Mouse (Mus musculus) kidney, postnatal 4 days (tissue): ENCODE data around the gene Ptprn2.

ENCODE experiments used
- DNase-seq, 2 experiments: peaks; one replicate each; pipeline ENCODE4 v3.0.0; 2021; ENCODE audit warnings: mixed read lengths in 2 of 2

Gene Ptprn2

DNA sequence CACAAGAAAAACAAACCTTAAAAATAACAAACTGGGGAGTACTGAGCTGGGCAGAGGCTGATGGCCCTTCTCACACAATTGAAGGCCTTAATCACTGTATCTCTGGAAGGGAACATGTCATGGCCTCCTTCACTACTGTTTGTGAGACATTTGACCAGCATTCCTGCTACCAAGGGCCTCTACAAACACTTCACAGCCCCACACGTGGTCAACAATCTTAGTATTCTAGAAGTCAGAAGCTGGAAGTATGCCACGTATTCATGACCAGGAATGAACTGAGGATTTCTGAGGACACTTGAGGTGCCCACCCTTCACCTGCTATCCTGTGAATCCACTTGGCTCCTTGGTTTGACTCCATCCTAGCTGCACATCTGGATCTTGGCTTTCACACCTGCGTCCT, 302.8 kb downstream of the Ptprn2 start:
- no peak for DNase-seq

DNA sequence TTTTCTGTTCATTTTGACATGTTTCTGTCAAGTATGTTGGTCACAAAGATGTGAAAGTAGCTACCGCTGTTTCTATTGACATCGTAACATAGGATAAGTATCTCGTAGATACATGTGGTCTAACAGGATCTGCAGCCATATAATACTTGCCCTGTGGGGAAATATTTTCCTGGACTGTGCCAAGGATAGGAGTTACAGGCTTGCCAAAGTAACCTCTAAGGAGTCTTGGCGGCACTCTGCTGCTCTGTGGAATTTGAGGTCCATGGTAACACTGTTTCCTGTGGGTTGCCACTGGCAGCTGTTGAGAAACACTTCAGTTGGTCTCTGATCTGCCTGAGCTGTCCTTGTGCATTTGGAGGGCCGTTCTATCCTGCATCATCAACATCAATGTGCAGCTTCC, 317.8 kb downstream of the Ptprn2 start:
- no peak for DNase-seq

DNA sequence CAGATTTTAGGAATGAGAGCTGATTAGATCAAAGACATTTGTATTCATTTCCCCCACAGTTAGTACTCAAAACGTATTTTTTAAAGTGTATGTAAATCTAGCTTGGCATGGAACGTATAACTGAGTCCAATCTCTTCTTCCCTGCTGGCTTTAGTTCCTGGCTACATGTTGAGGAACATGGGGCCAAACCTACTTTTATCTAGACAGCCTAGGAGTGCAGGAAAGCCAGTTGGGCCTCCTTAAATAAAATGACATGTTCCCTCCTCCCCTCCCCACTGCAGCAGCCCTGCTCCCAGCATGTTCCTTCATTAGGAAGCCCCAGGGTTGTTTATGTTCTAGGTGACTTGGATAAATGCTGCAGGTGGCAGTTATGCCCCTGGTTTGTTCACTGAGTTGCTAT, 319.2 kb downstream of the Ptprn2 start:
- DNase-seq: no peak

- DNase-seq: no peak
Measured at GRCm38 (mm10) chr12:116805129-116805809, 319.7 kb downstream of the Ptprn2 start.

DNA sequence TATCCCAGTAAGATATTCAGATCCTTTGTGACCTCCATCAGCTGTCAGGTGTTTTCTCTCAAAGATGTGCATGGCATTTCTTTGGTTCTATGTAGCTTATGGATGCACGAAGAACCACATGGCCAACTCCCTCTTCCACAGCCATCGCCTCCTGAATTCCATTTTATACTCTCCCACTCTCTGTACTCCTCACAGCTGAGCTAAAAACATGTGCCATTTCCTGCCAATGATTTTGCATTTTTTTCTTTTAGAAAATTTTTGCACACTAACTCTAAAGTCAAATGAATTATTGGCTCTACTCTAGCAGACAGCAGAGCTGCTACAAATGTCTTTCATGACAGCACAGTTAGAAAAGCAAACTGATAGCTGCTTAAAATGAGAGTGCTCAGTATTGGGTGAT, 320.6 kb downstream of the Ptprn2 start:
- no peak for DNase-seq

- DNase-seq: no peak
Measured at GRCm38 (mm10) chr12:116813012-116813411, 327.5 kb downstream of the Ptprn2 start.

GRCm38 (mm10) chr12:116819836-116820235, 334.3 kb downstream of the Ptprn2 start:
- DNase-seq: no peak

GRCm38 (mm10) chr12:116823341-116823740, 337.8 kb downstream of the Ptprn2 start:
- no peak for DNase-seq

DNA sequence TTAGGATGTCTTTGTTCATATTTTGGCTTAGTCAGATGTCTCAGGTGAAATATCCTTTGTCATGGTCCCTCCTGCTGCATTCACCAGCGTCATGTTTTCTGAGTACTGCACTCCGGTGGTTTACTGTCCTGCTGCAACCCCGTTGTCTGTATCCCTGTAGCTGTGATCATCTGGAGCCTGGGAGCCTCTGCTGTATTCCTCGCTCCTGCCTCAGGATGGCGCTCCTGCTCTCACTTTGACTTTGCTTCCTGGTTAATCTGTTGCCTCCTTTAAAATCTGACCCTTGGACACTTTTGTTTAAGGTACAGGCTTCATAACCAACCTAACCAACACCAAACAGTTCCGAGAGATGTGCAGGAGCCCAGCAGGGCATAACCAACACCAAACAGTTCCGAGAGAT, 342.2 kb downstream of the Ptprn2 start:
- peak; percentile 21 to 23 for DNase-seq

DNA sequence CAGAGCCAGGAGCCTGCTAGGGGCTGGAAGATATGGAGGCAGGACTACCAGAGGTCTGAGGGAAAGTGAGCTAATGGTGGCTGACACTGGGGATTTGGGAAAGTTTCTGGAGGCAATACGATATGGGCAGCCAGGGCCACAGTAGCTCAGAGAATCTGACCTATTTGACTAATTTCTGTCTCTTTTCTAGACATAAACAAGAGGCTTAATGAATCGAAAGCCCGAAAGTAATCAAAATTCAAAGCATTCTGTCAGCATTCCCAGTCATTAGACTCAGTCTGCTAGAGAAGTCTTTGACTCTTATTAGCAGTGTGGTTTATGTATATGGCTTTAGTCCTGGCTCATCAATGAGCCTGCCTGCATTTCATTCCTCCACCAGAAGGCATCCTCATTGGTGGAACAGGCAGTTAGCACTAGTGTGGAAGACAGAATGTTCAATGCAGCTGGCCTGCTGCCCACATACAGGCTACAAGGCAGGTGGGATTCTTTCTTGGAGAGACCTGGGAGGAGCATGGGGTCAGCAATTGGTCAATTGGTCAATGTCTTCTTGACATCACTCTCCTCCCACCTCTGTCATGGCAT, 353.2 kb downstream of the Ptprn2 start:
- DNase-seq: no peak

DNA sequence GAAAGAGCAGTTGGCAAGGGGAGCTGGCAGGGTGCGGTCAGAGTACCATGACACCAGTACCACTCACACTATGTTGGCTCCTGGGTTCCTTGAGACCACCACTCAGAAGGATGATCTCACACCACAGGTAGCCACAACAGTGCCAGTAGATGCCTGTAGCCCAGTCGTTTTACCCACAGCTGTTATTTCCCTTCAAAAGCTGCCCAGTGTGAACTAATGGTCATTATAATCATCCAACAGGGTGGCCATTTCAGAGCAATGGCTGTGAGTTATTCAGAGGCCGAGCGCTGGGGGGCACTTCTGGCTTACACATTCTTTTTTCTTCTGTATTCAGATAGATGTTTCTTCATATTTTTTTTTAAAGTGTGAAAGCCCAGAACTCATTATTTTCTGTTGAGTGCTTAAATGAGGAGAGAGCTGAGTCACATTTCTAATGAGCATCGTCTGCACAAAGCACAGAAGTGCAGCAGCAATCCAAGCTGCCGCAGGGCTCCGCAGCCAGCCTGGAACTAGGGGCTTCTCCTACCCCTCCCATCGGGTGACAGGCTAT, 357.3 kb downstream of the Ptprn2 start:
- no peak for DNase-seq

DNA sequence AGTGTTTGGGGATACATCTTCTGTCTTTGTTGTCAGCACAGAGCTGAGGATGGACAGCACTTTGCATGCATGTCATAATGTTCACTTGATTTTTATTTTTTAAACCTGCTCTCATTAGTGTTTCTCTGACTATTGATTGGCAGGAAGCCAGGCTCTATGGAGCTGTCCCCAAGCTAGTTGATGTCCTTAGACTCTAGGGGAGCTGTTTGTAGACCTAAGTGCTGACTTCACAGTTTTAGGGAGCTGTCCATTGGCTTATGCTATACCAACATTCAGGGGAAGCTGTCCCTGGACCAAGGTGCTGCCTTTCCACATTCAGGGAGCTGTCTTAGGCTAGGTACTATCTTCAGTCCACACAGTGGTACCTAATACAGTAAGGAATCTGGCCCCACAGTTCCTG, 360.7 kb downstream of the Ptprn2 start:
- DNase-seq: no peak

DNA sequence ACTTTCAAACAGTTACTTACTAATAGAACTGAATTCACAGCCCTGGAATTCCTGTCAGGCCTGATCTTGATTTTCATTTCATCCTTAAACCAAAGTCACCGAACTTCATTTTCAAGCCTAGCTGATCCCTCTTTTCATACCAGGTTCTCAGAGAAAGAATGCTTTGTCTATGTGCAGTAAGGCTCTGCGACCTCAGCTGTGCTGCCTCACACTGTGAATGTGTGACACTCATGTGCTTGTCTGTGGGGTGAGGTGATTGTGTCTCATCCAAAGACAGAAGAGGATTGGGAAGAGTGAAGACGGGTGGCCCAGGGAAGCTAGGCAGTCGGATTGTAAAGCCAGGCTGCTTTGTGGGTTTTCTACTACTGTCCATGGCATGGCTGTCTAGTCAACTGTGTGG, 361.5 kb downstream of the Ptprn2 start:
- DNase-seq: no peak

GRCm38 (mm10) chr12:116856307-116856706, 370.8 kb downstream of the Ptprn2 start:
- DNase-seq: no peak

DNA sequence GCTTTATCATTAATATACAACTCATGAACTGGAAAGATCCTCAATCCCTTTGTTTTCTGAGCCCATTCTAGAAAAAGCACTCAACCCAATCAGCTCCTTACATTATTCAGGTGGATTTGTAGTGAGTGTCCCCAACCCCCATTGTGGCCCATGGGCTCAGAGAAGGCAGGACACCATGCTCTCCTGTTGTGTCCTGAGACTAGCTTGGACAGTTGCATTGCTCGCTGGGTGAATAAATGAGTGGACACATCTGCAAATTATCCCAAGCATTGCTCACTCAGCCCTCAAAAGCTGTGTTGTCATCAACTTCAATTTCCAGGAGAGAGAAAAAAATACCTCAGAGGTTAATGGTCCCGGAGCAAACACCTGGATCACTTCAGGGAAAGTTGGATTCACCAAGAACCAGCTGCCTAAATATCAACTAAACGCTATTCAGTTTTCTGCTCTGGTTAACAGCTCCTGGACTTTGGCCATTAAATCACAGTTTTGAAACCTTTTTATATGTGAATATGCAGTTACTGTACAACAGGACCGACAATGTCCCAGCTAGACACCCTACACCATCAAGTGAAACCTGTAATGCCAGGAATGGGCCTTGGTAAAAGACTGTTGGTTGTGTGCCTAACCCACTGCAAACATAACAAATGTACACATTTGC, 376.0 kb downstream of the Ptprn2 start:
- peak in 1 of 2 experiments; percentile 13 for DNase-seq

- no peak for DNase-seq
Measured at GRCm38 (mm10) chr12:116863291-116863899, 377.9 kb downstream of the Ptprn2 start.

DNA sequence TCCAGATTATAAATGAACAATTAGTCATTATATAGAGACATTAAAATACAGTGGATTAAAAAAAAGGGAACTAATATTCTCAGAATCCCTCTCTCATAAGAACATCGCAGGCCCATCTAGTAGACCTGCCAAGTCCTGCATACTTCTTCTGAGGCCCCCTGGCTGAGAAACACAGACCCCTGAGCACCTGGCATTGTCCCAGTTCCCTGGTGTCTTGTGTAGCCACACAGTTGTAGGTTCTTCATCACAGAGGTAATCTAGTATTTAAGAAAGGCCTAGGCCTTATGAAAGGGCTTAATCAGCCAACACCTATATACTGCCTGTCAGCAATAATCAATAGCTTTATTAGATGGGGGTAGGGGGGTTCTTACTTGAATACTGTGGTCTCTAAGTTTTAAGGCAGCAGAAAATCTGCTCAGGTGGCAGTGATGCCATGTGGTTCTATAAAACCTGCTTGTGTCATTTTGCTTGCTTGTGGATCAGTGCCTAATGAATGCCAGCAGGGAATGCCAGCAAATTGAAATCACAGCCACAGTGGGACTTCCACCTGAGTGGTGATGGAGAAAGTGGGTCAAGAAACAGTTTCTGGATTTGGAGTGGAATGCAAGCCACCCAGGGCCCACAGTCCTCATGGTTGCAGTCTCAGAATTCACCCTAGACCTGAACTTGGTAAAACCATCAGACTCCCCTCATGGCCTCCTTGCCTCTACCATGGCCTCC, 388.5 kb downstream of the Ptprn2 start:
- no peak for DNase-seq

DNA sequence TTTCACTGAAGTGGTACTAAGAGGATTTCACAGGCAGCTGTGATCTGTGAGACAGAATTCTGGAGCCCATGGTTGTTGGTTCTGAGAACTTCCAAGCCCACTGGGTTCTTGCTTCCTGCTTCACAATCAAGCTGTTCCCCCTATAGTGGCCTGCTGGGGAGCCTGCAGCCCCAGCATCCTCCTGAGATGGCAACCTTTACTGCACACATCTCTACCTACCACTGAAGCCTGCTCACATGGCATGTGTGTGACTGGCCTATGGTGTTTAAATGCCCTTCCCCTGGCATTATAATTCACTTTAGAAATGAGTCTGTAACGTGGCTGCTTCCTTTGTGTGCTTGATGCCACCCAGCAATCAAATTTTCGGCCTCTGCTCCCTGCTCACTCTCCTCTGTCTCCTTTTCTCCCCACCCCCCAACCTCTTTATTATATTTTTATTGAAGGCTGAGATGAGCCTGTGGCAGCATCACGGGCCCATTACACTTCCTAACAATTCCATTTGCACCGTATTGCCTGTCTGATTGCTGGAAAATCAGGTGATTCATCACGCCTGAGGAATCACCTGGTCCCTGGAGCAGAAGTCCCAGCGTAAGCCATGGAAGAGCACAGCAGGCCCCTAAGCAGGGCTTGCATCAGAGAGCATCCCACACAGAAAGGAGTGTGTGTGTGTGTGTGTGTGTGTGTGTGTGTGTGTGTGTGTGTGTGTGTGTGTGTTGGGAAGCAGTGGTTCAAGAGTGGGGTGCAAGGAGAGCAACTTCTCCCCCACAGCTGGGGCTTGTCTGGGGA, 402.2 kb downstream of the Ptprn2 start:
- DNase-seq: no peak

GRCm38 (mm10) chr12:116888856-116889255, 403.3 kb downstream of the Ptprn2 start:
- DNase-seq: no peak

GRCm38 (mm10) chr12:116892584-116892983, 407.1 kb downstream of the Ptprn2 start:
- no peak for DNase-seq

DNA sequence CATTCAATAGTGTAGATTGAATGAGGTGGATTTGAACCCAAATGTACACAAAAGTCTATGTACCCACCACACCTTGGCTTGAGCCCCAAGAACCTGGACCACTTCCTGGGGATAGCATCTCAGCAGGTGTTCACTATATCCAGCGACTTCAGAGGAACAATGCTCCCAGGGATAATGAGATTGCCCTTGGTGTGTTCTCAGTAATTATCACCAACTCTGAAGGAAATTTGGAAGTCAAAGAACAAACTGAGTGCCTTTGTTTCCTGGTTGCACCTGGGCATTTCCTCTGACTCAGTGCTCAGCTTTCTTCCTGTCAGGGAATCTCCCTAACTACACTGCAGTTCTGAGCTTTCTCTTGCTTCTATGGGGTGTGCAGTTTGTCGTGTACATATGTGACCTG, 411.1 kb downstream of the Ptprn2 start:
- no peak for DNase-seq

DNA sequence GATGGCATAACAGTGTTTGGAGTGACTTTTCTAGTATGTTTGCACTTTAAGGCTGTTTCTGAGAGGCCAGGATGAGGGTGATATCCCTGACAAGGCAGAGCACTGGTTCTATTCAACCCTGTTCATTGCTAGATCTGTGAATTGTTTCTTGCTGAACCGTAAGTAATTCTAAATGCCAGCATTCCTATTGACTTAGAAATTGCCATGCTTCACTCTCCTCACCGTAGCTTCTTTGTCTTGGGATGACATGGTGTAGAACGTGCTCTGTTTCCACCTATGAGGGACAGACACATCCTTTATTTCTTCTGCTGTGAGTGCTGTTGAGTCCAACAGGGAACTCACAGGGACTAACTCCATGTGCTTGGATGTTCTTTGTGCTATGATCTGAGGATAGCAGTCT, 416.3 kb downstream of the Ptprn2 start:
- DNase-seq: no peak
